Mouse (Mus musculus) heart, adult 11 months (tissue): Measurements from ENCODE around the gene Lrmda.
"Not testable (repeated sequence)": the region's sequence is repeated elsewhere in the genome, so short reads cannot be mapped to it uniquely, and the experiment has no call there.

Source experiments
- DNase-seq: peaks from one replicate; pipeline ENCODE4 v3.0.0; 2022

The Lrmda gene

GRCm38 (mm10) chr14:22745263-22745881, 725.9 kb downstream of the Lrmda start:
- DNase-seq = no peak

DNA sequence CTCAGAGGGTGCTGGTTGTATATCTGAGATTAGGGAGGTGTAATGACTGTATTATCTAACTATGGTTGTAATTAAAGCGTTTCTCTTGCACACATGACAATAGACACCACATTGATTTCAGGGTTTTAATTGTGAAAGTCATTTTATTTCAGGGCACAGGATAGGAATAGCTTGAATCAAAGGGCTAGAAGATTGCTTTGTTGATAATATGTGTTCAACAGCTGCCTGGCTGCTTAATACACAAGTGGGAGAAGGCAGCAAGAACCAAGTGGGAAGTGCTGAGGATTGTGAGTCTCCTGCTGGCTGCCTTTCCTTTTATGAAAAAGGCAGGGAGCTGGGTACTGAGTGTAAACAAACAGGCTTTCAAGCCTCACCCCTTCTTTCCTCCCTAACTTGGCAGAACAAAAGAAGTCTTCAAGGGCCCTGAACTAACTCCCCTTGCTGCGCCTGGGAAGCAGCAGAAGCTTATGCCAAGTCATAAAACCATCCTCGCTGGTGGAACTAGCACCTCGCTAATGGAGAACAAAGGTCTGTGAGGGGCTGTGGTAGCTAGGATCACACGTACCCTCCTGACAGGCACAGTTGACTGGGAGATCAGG, 726.5 kb downstream of the Lrmda start:
- DNase-seq = peak; percentile 92

DNA sequence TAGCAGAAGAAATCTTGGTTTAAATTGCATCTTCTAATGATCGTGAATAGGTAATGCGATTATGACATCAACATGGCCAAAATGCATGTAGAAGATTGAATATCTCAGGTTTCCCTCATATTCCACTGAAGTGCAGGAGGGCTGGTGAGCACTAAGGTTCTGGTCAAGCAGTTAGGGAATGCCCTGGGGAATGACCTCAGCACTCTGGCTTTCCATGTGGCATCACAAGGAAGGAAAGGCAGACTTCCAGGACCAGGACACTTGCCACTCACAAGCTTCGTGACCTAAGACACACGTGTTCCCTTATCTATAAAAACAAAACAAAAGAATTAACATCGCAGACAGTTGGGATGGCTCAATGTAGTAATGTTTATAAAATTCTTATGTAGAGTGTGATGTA, 728.3 kb downstream of the Lrmda start:
- DNase-seq = peak; percentile 71

DNA sequence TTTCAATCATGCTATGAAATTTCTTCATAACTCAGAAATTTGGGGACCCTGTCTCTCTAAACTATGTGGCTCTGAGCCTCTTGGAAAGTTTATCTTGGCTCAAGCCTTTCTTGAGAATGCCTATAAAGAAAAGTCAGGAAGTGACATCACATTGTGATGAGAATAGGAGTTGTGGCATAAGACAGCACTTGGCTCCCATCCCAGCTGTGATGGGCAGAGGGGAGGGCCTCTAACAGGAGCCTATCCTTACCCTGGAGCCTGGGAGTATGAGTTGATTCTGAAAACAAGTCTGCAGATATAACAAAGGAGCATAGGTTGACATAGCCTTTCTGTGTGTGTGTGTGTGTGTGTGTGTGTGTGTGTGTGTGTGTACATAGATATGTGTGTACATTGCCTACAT, 730.9 kb downstream of the Lrmda start:
- DNase-seq = peak; percentile 94

GRCm38 (mm10) chr14:22751290-22751689, 731.8 kb downstream of the Lrmda start:
- DNase-seq = peak; percentile 91

DNA sequence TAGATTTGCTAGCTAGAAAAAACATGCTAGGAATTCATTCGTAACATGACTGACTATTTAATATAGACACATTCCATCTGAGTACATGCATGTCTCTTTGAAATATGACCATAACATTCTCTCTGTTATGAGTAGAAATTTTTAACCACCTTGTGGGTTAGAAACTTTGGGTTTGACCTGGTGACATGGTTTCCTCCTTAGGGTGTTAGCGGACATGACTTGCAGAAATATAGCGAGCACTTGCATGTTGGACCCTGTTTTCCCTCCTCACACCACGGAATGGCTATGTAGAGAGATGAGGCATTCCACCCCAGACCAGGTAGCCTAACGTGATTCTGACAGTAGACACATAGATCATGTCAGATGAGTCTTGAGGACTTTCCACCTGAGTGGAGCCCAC, 735.1 kb downstream of the Lrmda start:
- DNase-seq = peak; percentile 41

GRCm38 (mm10) chr14:22757493-22757892, 738.0 kb downstream of the Lrmda start:
- no peak for DNase-seq

DNA sequence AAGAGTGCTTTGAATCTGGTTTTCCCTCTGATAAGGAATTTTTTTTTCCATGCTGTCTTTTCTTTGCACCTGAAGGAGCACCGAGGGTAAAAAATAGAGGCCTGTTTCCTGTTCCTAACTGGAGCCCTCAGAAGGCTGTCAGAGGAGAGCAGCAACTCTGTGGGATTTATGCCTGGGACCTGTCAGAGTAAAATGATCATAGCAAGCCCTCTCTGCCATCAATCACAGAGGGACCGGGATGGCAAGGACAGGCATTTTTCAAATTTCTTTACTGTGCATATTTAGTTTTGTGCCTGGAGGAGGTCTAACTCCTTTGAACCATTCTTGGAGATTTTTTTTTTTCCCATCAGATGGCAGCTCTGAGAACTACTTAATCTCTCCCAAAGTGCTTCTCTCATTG, 739.7 kb downstream of the Lrmda start:
- DNase-seq = no peak

DNA sequence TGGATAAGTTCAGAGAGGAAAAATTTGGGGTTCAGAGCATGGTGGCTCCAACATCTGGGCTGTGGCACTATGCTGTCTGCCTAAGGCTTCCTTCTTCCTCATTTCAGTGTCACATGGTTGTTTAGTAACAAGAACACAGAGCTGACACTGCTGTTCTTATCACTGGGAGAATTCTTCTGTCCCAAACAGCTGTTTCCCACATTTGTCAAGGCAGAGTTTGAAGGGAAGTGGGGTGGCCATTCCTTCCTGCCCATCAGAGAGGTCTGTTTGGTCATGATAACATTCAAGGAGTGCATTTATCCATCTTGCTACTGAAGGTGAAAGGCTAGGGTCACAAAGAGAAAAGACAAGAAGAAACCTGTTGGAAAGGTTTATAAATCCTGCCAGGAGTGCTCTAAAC, 740.2 kb downstream of the Lrmda start:
- peak; percentile 97 for DNase-seq

DNA sequence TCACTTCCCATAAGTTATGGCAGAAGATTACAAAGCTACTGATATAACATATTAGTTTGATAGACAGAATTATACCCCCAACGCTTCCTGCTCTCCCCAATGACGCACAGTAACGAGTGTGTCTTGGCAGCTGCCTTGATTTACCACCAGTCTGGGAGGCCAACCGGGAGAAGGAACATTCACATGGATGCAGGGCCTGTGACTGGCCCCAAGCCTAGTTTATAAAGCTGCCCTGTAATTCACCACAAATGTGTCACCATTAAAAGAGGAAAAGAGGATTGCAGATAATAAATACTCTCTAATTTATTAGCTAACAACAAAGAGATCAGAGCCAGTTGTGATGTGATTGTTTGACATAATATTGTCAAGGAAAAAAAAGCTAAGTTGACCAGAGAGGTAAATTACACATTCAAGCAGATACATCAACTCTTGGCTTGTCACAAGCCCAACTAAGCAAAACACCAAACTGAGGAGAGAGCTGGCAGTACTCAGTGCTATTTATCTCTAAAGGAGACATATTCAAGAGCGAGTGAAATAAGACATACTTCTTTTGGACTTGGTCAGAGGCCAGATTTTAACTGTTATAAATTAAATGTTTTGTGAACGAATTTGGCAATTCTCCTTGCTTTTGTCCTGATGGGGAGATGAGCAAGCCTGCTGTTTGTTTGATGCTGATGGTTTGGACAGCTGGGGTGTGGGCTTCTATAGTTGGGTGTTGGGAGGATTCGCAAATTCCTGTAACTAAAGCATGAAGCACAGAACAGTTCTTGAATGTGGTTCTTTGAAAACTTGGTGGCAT, 740.9 kb downstream of the Lrmda start:
- peak; percentile 93 for DNase-seq

DNA sequence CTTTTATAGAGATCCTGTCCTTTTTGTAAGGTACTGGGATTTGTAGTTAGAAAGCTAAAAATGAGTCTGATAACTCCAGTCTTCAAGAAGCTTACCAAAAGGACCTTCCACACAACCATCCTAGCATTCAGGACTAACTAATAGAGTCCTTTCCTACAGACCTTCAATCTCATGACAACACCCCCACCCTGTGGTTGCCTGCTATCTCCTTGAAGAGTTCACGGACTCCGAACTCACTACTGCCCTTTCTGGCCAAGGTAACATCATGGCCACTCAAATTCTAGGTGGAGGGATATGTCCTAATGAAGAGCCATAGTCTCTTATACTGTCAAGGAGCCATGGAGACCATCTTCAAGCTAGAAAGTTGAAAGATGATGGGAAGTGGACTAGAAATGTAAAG, 762.2 kb downstream of the Lrmda start:
- peak; percentile 87 for DNase-seq

- peak; percentile 88 for DNase-seq
These were observed 762.9 kb downstream of the Lrmda start for GRCm38 (mm10) chr14:22782365-22782764.

DNA sequence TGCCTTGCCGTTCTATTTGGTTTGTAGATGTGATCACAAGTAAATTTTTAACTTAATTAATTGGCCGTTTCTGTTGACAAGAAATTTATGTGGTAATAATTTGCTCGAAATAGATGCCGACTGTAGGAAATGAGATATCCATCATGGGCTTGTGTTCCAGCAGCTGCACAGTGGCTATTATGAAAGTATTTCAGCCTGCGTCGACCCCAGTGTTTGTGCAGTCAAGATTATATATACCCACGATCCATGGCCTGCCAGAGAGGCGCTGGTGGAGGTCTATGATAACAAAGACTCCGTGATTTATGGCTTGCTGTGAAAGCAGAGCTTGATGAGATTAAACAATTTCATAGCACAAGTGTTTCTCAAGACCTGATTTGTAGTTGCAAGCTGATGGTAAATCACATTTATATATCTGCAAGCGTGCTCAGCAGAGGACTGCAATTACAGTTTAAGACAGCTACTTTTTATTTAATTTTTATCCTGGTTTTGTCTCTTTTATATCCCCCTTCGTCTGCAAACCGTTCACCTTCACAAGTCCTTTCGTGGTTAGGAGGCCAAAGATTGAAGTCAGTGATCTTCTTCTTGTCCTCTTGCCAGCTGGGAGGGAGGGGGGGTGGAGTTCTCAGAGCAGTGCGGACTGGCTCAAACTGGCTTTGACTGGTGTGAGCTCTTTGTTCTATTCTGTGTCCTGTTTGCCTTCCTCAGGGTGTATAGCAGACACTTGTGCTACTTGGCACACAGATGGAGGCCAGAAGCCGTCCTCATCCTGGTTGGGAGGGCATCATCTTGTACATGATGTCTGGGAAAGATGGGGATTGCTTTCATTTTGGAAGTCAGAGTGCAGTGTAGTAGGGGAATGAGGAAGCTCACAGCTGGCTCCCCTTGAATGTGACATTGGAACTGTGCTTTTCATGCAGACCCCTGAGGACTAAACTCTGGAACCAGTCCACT, 764.0 kb downstream of the Lrmda start:
- peak; percentile 91 for DNase-seq

DNA sequence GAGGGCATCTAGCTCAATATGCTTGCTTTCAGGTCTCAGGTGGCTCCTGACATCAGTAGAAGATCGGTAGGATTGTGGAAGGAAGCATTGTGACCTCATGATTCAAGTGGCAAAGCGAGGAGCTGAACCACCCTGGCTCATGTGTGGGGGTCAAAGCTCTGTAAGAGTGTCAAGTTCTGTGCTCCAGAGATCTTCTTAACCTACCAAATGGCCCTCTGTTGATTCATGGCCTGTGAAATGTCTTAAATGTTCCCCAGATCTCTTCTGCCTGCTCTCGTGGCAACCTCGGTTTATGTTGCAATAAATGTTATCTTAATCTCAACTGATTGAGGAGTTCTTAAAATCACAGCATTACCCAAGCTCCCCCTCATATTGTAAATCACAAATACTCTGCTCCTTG, 780.5 kb downstream of the Lrmda start:
- DNase-seq = no peak

GRCm38 (mm10) chr14:22800871-22801636, 781.5 kb downstream of the Lrmda start:
- DNase-seq = peak; percentile 96

DNA sequence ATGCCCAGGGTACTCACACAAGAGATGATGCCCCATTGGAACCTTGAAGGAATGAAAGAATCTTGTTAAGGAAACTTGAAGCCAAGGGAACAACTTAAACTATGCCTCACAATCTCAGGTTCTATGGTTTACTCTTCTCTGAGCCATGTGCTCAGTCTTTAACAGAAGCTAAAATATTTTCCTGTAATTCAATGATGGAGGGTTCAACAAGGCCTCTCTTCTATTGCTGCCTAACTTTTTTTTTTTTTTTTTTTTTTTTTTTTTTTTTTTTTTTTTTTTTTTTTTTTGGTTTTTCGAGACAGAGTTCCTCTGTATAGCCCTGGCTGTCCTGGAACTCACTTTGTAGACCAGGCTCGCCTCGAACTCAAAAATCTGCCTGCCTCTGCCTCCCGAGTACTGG, 782.2 kb downstream of the Lrmda start:
- not testable (repeated sequence) for DNase-seq

- DNase-seq = no peak
These were observed 787.8 kb downstream of the Lrmda start for GRCm38 (mm10) chr14:22807324-22807723.

DNA sequence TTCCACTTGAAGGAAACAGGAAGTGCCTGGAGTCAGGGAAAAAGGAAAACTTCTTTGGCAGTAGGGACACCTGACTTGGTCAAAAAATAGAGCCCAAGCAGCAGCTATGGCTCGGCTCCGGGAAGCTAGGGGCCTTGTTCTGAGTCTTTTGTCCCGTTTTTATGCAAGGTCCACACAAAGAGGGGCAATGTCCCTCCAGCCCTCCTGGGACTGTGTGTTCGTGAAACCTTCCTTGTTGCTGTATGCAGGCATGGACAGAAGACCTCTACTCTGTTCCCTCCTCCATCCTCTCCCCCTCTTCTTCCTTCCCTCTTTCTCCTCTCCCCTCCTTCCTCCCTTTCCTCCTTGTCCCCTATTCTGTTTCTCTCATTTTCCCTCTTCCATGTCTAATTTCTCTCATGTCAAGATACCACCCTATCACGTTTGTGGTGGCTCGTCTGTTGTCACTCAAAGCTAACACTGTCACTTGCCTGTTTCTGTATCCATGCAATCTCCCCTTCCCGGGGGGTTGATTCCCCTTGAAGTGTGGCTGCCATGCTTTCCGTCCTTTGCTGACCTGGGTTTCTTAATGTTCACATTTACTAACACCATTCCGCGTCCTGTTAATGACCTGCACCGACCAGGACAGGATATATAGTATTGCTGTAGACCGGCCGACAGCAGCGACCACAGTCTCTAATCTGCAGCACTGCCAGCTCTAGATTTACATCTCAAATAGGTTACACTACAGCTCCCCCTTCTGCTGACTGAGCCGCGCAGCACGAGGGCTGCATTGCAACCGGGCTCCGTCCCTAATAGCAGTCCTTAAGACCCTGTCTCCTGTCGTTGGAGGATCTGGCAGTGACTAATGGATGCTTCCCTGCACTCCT, 788.4 kb downstream of the Lrmda start:
- DNase-seq = peak; percentile 96

DNA sequence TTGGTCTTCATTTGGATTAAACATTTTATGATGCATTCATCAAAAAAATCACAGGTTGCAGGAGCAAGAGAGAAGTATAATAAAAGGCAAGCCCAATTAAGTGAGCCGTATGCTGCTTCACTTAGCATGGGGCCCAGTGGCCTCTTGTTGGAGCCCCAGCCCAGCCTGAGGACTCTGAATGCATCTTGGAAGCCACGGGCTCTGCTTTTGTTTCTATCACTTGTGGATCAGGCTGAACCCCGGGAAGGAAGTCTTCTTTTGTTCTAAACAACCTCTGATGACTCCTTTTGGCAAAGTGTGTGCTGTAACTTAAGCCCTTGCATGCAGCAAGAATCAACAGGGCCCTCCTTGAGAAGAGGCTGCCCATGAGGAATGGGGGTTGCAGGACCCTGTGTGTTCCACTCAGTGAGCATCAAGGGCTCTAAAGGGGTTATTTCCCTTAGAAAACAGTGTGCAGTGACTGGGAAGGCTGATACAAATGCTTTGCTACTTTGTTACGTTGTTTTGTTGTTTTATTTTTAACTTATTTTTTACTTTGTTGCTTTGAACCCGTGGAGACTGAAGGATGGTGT, 789.2 kb downstream of the Lrmda start:
- peak; percentile 97 for DNase-seq

DNA sequence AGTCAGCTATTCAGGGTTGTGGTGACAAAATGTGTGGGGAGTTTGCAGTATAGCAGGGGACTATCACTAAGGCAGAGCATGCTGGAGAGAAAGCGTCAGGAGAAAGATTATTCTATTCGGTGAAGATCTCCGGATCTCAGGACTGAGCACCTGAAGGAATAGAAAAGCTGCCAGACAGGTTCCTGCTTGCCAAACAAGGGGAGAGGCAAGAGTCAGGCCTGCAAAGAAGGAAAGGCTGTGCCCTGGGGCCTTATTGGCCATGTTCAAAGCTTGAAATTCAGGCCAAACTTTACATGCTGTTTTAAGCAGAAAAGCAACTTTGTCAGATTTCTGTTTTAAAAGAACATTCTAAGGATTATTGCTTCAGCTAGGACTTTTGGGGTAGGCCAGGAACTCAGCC, 789.7 kb downstream of the Lrmda start:
- no peak for DNase-seq

GRCm38 (mm10) chr14:22810531-22810930, 791.0 kb downstream of the Lrmda start:
- no peak for DNase-seq
